Mouse (Mus musculus): ENCODE measurements around the gene Nrgn.

Gene Nrgn

DNA sequence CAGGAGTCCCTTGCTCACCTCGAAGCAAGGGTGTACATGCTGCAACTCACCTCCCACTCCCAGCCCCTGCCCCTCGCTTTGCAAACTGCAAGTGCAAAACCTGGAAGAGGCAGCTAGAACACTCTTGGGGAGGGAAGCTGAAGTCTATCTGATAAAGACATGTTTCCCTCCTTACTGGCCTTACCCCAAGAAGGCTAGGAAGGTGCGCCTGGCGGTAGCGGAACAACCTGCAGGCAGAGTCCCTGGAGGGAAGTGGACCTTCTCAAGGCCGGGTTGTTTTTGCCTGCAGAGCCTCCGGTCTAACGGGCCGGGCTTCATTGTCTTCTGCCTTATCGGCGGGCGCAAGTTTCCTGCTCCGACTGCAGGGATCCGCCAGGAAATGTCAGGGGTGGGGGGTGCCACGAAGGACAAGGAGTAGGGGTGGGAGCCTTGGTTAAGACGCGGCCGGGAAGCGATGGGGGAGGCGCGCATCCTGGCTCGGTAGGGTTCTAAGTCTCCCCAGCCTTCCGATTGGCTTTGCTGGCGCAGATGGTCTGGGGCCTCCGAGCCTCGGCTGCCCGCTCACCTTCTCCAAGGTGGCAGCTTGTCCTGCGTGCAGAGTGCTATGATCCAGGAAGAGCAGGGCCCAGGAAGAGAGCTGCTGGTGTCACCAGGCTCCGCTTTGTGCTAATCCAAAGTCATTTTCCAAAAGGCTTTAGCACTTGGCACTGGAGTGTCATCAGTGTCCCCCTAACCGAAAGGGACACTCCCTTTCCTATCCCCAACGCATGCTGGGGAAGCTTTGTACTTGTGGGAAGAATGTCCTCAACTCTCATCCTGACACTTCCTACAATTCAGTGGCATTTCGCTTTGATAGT is 22.4 kb downstream of the Nrgn start:
- peak in 1 of 2 experiments; percentile 12 for DNase-seq (ENCODE audit: low spot score in 2 of 2)

DNA sequence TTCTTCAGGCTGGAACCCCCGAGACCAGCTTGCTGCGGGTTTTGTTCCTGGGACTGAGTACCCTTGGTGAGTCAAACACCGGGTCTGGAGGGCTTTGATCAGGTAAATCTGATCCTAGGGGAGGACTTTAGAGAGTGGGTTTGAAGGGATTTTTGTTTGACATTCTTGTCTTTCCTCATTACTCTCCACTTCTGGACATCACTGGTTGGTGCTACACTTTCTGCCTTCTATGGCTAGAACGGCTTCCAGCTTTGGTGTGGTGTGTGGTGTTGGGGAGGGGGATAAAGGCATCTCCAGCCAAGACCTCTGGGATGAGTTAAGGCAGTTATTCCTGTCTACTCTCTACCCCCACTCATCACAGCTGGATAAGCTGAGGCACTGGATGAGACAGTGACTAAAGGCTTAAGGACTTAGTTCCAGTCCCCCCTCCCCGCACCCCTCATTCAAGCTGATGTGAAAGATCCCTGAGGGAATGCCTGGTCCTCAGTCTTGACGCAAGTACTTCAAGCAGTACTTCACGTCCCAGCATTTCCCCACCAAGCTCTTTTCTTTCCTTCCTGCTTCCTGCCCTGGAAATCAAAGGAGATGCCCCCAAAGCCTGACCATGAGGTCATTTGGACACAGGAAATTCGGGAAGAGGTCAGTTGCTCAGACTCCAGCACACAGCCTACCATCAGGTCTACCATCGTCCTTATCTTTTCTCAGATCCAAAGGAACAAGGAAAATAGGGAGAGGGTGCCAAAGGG is 24.3 kb downstream of the Nrgn start:
- DNase-seq (ENCODE audit: low spot score in 2 of 2), result no peak

DNA sequence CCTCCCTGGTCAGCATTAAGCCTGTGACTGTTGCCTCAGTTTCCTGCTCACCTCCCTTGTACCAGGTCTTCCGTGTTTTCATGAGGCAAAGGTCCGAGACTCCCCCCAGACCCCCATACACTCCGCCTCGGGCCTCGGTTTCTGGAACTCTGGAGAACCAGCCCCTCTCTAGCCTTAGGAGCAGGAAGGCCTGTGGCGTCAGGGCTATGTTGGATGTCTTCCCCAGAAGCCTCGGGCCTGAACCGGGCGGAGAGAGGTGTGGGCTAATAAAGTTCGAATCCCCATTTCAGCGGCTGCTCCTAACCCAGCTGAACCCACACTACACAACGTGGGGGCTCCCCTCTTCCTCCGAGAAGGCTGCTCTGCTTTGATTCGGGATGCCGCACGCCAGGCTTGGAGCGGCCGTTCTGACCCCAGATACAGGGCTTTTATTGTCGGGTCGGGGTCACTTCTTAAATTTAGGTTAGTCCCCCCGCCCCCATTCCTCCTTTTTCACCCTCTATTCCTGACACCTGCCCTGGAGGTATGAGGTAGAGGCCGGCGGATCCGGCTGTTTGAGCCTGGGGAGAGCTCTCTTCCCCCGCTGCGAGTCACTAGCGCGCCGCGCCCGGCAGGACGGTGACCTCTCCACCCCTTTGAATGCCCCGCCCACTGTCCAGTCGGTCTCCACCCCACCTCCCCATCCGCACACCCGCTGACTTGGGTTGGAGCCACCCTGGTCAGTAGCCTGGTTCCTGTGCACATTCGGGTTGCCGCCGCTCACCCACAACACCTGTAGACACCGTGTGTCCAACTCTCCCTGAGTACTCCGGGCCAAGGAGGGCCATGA is 25.1 kb downstream of the Nrgn start, which contains the start of gene Esam:
Gene Esam, plus strand, starts transcription at position 683 of the 829 bp plus-strand sequence.
- no peak for DNase-seq (ENCODE audit: low spot score in 2 of 2)

DNA sequence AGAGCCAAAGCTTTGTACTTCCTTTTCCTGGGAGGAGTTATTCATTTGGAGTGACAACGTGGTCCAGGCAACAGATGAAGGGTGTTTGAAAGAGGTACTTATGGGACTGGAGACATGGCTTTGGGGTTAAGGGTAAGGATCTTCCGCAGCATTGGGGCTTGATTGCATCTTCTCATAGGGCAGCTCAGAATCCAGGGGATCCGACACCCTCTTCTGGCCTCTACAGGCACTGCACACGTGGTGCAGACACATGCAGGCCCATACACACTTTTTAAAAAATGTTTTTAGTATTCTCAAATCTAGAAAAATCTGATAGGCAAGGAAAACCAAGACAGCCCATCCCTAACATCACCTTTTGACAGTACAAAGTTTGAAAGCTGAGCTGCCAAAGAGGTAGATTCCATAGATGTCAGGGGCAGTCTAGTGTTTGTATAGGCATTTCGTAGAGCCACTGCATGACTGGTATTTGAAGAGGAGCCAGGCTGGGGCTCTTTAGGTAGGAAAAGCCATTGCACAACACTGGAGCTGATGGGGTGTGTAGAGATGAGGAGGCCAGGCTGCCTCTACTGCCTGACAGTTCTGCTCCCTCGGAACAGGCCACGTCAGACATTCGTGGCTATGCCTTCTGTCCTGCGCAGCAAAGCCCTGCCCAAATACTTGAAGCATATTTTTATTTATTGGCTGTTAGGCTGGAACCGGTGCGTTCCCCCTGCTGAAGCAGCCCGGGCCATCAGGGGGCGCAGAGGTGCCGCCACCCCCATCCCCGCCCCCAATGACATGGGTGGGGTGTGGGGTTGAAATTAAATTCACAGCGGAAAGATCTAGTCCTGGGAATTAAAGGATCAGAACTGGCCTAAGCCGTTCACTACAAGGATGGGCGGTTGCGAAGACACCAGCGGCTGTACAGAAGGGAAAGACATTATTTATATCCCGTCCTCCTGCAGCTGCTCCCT is 26.0 kb downstream of the Nrgn start:
- DNase-seq (ENCODE audit: low spot score in 2 of 2), result no peak

DNA sequence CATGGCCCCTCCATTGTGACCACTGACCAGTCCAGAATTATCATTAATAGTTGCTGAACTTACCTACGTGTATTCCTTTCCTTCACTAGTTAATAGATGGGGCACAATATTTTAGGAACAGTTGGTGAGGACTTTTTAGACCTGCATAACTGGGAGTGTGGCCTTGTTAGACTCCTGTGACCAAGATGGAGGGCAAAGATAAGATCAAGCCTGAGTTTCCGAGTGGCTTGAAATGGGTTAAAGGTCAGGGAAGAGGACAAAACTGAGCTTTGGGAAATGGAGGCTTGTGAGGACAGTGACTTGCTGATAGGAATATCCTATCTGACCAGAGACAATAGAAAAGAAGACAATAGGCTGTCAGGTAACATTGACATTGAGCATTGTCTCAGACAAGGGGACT is 27.2 kb downstream of the Nrgn start:
- DNase-seq (ENCODE audit: low spot score in 2 of 2), result no peak

DNA sequence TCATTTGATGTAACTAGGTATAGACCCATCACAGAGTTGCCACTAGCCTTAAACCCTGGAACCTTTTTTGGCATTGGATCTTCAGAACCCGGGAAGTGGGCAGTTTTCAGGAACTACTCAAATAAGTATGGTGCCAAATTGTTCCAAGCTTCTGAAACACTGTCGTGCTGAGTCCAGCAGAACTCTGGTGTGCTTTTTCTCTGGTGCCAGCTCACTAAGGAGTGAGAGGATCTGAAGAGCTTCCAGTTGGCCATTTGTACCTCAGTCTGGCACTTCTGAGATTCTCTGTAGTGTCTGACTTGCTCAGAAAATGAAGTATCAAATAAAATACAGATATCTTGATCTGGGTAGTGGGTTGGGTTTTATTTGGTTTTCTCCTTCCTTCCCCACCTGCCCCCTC is 32.7 kb downstream of the Nrgn start:
- DNase-seq (ENCODE audit: low spot score in 2 of 2), result no peak

DNA sequence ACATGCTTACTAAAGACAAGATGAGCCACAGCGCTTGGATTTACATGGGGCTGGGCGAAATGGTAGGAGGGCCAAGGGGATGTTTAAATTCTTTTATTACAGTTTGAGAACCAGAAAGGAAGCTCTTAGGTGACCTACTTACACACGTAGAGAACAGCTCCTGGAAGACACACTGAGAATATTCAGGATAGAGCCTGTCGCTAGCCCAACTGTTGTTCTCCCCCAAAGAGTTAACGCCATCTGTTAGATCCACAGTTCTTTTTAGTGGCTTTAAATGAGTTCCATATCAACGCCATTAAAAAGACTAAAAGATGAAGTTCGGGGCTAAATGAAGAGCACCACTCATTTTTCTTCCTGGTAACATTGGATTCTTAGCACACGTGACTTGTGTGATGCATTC is 33.7 kb downstream of the Nrgn start:
- no peak for DNase-seq (ENCODE audit: low spot score in 2 of 2)

DNA sequence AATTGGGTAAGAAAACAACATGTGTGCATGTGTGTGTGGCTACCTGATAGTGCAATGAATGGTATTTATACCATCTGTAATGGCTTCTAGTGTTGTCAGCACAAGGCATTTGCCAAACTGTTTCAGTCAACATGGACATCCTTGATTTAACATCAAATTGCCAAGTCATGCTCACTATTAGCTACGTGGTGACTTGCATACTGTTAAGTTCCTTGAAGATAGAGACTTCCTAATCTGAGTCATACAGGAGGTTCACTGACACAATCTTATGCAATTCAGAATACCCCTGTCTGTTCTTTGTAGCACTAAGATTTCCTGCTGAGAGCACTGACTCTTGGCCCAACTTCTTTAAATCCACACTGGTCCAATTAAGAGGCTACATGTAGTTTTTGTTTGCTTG is 35.2 kb downstream of the Nrgn start:
- DNase-seq (ENCODE audit: low spot score in 2 of 2), result no peak

DNA sequence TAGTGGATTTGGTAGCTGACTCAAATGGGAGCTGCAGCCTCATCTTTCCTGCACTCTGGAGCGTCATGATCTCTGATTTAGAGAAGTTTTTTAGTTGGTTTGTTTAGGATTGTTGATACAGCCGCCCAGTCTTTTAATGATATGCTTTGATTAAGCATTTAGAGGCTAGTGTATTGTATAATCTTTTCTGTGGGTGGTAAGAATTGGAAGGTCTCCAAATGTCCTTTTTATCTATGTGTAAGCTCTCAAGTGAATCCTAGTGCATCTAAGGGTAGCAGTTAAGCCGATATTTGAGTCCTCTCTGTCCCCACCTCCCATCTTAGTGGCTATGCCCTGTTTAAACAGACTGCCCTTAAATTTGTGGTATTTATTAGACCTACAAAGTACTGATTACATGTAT is 38.2 kb downstream of the Nrgn start:
- no peak for DNase-seq (ENCODE audit: low spot score in 2 of 2)

DNA sequence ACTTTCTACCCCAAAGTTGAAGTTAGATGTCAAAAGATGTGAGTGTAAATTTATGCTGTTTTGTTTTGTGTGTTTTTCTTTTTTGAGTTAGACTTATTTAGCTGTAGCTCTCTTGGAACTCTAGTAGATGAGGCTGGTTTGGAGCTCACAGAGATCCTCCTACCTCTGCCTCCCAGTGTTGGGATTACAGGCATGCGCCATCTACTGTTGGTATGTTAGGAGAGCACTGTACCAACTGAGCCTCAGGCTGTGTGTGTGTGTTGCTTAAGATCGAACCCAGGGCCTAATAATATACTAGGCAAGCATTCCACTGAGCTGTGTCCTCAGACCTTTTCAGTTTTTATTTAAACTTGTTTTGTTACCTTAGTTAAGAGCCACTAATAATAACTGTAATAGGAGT is 40.6 kb downstream of the Nrgn start:
- DNase-seq (ENCODE audit: low spot score in 2 of 2), result no peak

DNA sequence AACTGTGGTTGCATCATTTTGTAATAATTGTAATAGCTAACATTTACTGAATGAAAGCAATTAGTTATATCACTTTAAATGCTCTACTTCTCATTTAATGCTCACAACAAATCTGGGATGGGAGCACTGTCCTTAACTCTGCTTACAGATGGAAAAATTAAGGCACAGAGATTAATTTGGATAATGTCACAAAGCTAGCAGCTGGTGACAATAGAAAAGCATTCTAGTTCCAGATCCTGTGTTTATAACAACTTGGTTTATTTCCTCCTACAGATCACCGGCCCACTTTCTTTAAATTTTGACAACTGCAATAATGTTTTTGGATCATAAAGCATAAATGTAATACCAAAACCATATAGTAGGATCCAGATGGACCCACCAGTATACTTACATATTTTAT is 46.7 kb downstream of the Nrgn start:
- no peak for DNase-seq (ENCODE audit: low spot score in 2 of 2)

DNA sequence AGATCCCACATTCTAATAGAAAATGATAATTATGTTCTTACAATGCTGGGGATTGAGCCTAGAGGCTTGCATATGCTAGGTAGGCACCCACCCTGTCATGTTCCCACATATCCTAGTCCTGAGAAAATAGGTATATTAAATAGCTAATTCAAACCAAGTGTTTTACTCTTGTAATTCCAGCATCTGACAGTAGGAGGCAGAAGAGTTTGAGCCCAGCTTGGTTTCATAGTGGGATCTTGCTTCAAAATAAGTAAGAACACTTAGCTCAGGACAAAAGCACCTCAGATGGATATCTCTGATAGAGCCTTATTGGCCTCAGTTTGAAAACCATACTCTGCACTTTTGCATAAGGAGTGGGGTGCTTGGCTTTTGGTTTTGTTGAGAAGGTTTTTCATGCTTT is 48.4 kb downstream of the Nrgn start:
- no peak for DNase-seq (ENCODE audit: low spot score in 2 of 2)

DNA sequence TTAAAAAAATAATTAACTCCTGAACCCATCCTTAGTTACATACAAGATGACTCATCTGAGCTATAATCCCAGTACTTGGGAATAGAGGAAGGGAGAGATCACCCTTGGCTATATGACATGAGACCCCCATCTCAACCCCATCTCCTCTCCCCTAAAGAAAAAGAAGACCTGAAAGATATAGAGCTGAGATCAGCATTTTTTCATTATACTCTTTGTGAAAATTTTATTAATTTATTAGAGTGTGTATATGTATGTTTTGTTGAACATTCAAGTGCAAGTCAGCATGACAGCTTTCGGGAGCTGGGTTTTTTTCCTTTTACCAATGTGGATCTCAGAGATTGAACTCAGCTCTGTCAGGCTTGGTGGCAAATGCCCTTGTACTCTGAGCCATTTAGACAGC is 51.5 kb downstream of the Nrgn start:
- no peak for DNase-seq (ENCODE audit: low spot score in 2 of 2)

DNA sequence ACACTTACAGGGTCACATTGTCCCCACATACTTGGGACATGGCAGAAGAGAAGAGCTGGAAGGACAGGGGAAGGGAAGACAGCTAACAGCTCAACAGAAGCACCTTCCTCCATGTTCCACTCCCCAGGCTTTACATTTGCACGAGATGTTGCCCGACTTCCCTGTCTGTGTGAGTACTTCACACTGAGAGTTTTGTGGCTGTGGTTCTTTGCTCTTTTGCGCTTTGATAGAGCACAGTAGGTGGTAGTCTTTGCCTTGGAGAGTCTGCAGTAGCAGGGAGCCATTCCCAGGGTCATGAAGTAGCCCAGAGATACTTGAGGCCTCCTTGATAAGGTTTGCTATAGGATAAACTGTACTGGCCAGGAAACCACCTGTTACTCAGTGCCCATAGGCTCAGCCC is 52.5 kb downstream of the Nrgn start:
- DNase-seq (ENCODE audit: low spot score in 2 of 2), result no peak

DNA sequence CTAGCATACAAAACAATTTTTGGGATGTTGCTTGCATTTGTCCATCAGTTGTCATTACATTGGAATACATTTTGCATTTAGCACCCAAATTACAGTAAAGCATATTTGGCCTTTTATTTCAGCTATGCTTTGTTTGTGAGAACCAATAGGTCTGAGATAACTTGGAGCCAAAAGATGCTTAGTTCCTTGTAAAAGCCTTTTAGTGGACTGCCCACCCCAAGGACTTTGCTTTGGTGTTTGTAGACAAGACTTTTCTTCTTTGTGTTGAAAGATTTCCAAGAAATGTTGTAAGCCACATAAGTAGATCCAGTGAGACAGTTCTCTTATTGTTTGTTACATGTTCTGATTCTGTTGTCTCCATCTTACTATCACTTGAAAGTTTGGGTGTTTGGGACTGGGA is 56.4 kb downstream of the Nrgn start:
- no peak for DNase-seq (ENCODE audit: low spot score in 2 of 2)

DNA sequence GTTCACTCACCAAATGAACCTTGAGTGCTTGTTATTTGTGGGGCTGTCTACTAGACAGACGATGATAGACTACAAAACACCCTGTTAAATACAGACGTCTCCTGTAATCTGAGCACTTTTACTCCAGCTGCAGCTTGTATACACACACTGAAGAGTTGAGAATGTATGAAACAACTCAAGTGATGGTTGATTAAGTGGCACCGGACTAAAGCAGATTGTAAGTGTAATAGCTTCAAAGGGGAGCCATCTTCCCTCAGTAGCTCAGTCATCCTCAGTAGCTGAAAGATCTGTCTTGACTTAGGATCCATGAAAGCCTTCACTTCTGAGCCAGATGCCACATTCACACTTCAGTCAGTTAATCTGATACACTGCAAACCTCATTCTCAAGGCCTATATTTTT is 56.9 kb downstream of the Nrgn start:
- no peak for DNase-seq (ENCODE audit: low spot score in 2 of 2)

All from spleen, postnatal 14 days (tissue).